Mouse (Mus musculus): ENCODE measurements at regions not wholly inside any gene's neighbourhood (a gene's known extent, or its start where the extent isn't known, plus 50 kb on each side); places are given as distances from the start of the nearest gene placed in this dataset.

DNA sequence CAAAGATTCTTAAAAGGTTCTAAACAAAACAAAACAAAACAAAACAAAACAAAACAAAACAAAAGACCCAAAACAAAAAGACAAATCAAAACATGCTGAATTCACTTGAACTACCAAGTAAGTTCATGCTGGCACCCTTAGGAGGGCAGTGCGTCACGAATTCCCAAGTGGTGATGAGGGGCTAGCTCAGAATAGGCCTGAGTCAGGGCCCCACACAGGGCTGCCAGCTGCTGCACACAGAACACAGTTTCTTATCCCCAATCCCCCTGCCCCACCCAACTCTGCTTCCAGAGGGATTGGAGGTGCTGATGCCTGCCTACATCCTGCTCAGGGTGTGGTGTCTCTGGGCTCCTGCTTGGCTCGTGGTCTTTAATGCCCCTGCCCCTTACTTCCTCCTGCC lies 80.3 kb upstream of the Lrpap1 start:
- TF ChIP-seq CTCF (IDR thresholded peaks at IDR 0.05; ENCODE audit: low read depth) = no peak
- TF ChIP-seq EP300 (optimal IDR thresholded peaks at IDR 0.05) = no peak

All from stomach, postnatal 0 days (tissue).